Mouse (Mus musculus) forebrain, embryonic 14.5 days (tissue): ENCODE data around the gene Pskh1. TPM values are rescaled to one million over a fixed set of nuclear protein-coding genes. Genes with fewer than 3 reads are reported as not detected.
A peak's percentile ranks its signal among the peaks of the same experiment; 100 is the strongest.

Source experiments
- ATAC-seq: fragments of 200-750 bp; cut with Nextera tagmentation; 2 replicates; pipeline ENCODE4 v1.8.0; 2017; ENCODE audit warnings: mild to moderate bottlenecking, moderate library complexity
- DNase-seq: peaks from one replicate; pipeline ENCODE4 v3.0.0-alpha.2; 2015; ENCODE audit warnings: low spot score
- H3K27ac ChIP-seq: fragments of 300-500 bp; sonication (generic); 2 replicates; pipeline ENCODE4 v1.5.1; 2014; ENCODE audit warnings: low read depth, mild to moderate bottlenecking, control low read depth, low read length, moderate library complexity
- H3K27me3 ChIP-seq: fragments of 300-500 bp; sonication (generic); replicated peaks from 2 replicates; pipeline ENCODE4 v1.6.1; 2014; ENCODE audit warnings: low read length, control low read depth, mixed read lengths; ENCODE audit not compliant: control insufficient read depth, insufficient read depth
- H3K36me3 ChIP-seq: fragments of 300-500 bp; sonication (generic); 2 replicates; pipeline ENCODE4 v1.6.1; 2014; ENCODE audit warnings: low read length, control low read depth; ENCODE audit not compliant: control insufficient read depth, insufficient read depth
- H3K4me1 ChIP-seq: fragments of 300-500 bp; sonication (generic); 2 replicates; pipeline ENCODE4 v1.6.1; 2014; ENCODE audit warnings: antibody characterized with exemption, low read length, control low read depth; ENCODE audit not compliant: control insufficient read depth, insufficient read depth
- H3K4me2 ChIP-seq: fragments of 300-500 bp; sonication (generic); 2 replicates; pipeline ENCODE4 v1.6.1; 2014; ENCODE audit warnings: mild to moderate bottlenecking, control low read depth, low read length
- H3K4me3 ChIP-seq: fragments of 300-500 bp; sonication (generic); 2 replicates; pipeline ENCODE4 v1.5.1; 2014; ENCODE audit warnings: low read depth, low read length, control low read depth
- H3K9ac ChIP-seq: fragments of 300-500 bp; sonication (generic); 2 replicates; pipeline ENCODE4 v1.6.1; 2014; ENCODE audit warnings: mild to moderate bottlenecking, low read length, control low read depth, moderate library complexity
- H3K9me3 ChIP-seq: fragments of 300-500 bp; sonication (generic); replicated peaks from 2 replicates; pipeline ENCODE4 v1.6.1; 2016; ENCODE audit warnings: low read length, control low read depth, mixed read lengths; ENCODE audit not compliant: control insufficient read depth
- WGBS: fragments of 180-500 bp; shearing (Covaris S2); extraction: QIAGEN DNeasy Blood & Tissue Kit; methylation state at CpG from one replicate; pipeline ENCODE4 v1.1.7; 2014; 5-methylcytosine and 5-hydroxymethylcytosine counted together
- polyA plus RNA-seq: library from polyadenylated mRNA; unstranded; fragments of >200 nt; fragmentation: Nextera tagmentation; extraction: Ambion mirVana; gene quantifications from 2 replicates; pipeline ENCODE4 v1.2.1, GENCODE M21; 2014

The Pskh1 gene
- polyA plus RNA-seq, 1 experiment from 2014 or later: 8.5 TPM

DNA sequence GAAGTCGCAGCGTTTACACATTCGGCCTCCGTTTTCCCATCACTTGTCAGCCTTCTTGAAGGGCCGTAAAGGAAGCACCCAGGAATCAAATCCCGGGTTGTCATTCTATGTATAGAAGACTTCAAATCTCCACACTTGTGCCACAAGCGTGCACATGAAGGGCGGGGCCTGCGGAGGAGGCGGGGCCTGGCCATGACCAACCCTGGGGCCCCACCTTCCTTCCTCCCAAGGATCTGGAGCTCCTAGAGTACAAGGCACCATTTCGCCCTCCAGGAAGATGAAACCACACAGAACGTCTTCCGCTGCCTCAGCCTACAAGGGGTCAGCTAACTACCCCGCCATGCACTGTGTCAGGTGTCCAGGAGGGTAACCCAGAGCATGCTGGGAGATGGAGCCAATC is 60.9 kb downstream of the Pskh1 start:
- H3K9ac ChIP-seq: no peak overlapping the region
- no peak for ATAC-seq
- no peaks in the 10 kb centered on the region for H3K9me3 ChIP-seq
- DNase-seq: no peak
- peaks cover 4% of the 10 kb centered on the region; the same call in 1 of the 2 replicates for H3K27me3 ChIP-seq
- H3K27ac ChIP-seq: no peak overlapping the region
- 76% methylated on average over 14 of the region's 14 CpGs for whole genome bisulfite sequencing
- H3K4me3 ChIP-seq: no peak overlapping the region
- no peak overlapping the region for H3K4me2 ChIP-seq
- no peaks in the 10 kb centered on the region for H3K4me1 ChIP-seq
- no peaks in the 10 kb centered on the region for H3K36me3 ChIP-seq

DNA sequence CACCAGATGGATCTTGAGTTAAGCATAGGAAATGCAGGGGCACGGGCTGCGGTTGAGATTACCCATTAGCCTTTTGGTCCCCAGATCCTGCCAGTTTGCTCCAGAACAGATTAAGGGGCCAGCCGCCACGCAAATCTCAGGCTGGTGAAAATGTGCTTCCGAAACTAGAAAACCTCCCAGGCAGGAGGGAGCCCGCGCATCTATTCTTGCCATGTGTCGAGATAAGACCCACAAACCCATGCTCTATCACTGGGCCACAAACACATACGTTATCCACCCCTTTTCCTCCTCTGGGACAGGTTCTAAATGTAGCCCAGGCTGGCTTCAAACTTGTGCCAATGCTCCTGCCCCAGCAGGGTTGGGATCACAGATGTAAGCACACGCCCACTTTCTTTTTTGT is 61.3 kb downstream of the Pskh1 start:
- Histone ChIP-seq H3K27me3 (peaks cover 6% of the 10 kb centered on the region; the same call in 1 of the 2 replicates), H3K4me2 (no peak overlapping the region), H3K4me3 (no peak overlapping the region), H3K4me1 (no peaks in the 10 kb centered on the region), H3K27ac (no peak overlapping the region), H3K9me3 (no peaks in the 10 kb centered on the region), H3K36me3 (no peaks in the 10 kb centered on the region), H3K9ac (no peak overlapping the region)
- DNase-seq (no peak), ATAC-seq (no peak)
- 90% methylated on average over 10 of the region's 10 CpGs for WGBS

DNA sequence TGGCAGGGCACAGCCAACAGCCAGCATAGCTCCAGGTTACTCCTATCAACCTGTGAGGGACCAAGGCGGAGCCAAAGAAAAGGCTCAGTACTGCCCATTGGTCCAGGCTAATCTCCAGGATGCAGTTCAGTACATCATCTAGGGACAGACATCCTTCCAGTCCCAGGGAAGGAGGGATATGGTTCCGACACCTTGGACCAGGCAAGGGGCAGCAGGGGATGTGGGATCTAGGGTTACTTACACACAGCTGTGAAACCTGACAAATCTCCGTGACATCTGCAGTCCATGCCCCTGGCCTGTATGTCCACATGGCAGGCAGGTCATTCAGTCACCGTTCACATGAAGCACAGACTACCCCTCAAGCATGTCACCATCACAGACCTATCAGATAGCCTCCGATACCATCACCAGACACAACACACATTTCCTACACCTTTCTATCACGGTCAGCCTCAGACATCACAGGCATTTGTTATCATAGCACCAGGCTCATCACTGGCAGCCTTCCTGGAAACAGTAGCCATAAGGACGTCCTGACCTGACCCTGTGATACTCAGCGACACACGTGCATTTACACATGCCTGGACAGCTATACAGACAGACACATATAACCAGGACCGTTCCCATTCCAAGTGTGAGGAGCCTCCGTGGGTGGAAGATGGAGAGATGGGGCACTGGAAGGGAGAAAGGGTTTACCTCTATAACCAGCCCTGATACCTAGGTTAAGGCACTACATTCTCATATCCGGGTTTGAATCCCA is 64.4 kb downstream of the Pskh1 start:
- no peaks in the 10 kb centered on the region for H3K9me3 ChIP-seq
- no peaks in the 10 kb centered on the region for H3K36me3 ChIP-seq
- 72% methylated on average over 12 of the region's 12 CpGs for WGBS
- H3K4me2 ChIP-seq: peak overlapping the region; percentile 63
- peaks cover 12% of the 10 kb centered on the region for H3K27me3 ChIP-seq
- no peak overlapping the region for H3K9ac ChIP-seq
- no peak overlapping the region for H3K27ac ChIP-seq
- ATAC-seq (no peak), DNase-seq (no peak)
- H3K4me1 ChIP-seq: no peaks in the 10 kb centered on the region
- H3K4me3 ChIP-seq: no peak overlapping the region; the same call in 1 of the 2 replicates

DNA sequence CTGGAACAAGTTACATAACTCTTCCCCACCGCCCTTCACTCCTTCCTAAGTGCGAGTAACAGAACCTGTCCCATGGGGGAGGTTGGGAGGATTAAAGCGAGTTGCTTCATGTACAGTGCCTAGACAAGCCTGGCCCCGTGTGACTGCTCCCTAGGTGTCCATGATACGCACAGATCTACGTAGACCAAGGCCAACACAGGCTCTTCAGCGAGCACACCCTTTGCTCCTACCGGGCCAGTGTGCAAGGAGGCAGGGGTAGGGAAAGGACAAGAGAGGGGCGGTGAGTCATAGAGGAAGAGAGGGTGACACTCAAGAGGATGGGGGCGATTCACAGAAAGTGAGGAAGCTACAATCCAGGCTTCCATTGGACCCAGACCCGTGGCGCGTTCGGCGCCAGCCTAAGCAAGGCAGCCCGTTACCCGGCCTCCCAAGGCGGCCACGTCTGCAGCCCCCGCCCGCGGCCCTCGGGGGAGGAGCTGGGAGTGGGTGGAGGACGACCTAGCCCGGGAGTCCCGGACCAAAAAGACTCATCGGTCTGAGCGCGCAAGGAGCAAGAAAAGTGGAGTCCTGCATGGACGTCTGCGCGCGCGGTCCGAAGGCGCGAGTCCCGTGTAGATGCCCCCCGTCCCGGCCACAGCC is 65.1 kb downstream of the Pskh1 start:
- H3K36me3 ChIP-seq: no peaks in the 10 kb centered on the region
- DNase-seq (peak; percentile 16), ATAC-seq (peak; percentile 82)
- H3K27me3 ChIP-seq: peaks cover 12% of the 10 kb centered on the region
- H3K4me1 ChIP-seq: no peaks in the 10 kb centered on the region
- peak overlapping the region; percentile 63 for H3K4me2 ChIP-seq
- no peak overlapping the region for H3K27ac ChIP-seq
- H3K4me3 ChIP-seq: peak overlapping the region; percentile 44
- WGBS: 3% methylated on average over 39 of the region's 40 CpGs
- H3K9ac ChIP-seq: peak overlapping the region; percentile 55
- H3K9me3 ChIP-seq: no peaks in the 10 kb centered on the region

DNA sequence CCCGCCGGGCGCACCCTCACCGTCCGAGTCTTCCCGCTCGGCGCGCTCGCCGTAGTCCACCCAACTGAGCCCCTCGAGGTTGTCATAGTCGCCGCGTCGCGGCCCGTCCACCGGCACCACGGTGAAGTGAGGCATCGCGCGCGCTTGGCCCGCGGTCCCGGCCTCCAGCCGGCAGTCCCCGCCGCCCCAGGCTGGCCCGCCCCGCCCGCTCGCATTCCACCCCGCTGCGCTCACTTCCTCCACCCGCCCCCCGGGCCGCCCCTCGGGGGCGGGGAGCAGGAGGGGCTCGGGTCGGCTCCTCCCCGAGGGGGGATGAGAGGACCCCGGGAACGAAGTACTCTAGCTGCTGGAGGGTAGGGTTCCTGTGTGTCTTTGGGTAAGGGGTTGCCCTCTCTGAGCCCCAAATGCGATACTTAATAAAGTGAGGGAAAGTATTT is 65.7 kb downstream of the Pskh1 start, which contains the start of gene Slc12a4:
Gene Slc12a4, minus strand, starts transcription at position 193 of the 437 bp plus-strand sequence.
- ATAC-seq: peak; percentile 90

DNA sequence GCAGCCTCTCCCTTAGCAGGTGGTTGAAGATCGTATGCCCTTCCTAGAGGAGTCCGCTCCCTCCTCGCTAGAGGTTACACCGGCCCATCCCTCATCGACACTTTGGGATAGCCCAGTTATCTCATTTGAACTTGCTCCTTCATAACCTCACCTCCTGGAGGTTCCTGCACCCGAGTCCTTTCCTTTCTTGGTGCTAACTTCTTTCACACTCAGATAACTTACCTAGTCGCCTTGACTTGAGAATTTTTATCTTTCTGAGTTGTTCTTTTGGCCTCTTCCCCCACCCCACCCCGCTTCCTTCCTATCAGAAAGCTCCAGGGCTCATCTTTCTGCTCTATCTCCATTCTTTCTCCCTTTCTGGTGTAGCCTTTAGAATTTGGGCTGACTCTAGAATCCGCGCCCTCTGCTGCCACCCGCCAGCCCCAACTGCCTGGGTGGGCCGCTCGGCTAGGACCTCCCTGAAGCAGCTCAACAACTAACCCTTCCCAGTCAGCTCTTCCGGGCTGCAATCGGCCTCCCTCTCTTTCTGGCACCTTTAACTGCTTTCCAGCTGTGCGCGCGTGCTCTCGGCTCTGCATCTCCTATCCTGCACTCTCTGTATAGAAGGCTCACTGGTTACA is 66.6 kb downstream of the Pskh1 start:
- Histone ChIP-seq H3K27ac (no peak overlapping the region), H3K9me3 (no peaks in the 10 kb centered on the region), H3K36me3 (no peaks in the 10 kb centered on the region), H3K4me1 (no peaks in the 10 kb centered on the region), H3K4me3 (no peak overlapping the region), H3K4me2 (no peak overlapping the region; the same call in 1 of the 2 replicates), H3K9ac (no peak overlapping the region), H3K27me3 (peaks cover 12% of the 10 kb centered on the region)
- DNase-seq (no peak), ATAC-seq (no peak)
- WGBS: 8% methylated on average over 19 of the region's 19 CpGs

More for the DNA sequence above, 65.7 kb downstream of the Pskh1 start, which contains the start of gene Slc12a4:
- H3K9ac ChIP-seq: peak within 1 kb of the TSS; percentile 55
- peaks cover 12% of the 10 kb centered on the region for H3K27me3 ChIP-seq
- no peaks in the 10 kb centered on the region for H3K4me1 ChIP-seq
- WGBS: under 1% methylated on average over 47 of the region's 47 CpGs
- DNase-seq: peak; percentile 70
- H3K36me3 ChIP-seq: no peaks in the 10 kb centered on the region
- no peaks in the 10 kb centered on the region for H3K9me3 ChIP-seq
- no peak within 1 kb of the TSS for H3K27ac ChIP-seq
- H3K4me3 ChIP-seq: peak within 1 kb of the TSS; percentile 44
- peak within 1 kb of the TSS; percentile 63 for H3K4me2 ChIP-seq

DNA sequence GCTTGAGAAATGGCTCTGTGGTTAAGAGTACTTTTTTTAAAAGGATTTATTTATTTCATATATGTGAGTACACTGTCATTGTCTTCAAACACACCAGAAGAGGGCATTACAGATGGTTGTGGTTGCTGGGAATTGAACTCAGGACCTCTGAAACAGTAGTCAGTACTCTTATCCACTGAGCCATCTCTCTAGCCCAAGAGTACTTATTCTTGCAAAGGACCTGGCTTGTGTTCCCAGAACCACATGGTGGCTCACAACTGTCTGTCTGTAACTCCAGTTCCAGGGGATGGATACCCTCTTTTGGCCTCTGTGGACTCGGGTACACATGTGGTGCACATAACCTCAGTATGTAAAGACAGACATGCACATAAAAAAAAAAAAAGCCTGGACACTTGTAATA is 69.1 kb downstream of the Pskh1 start:
- Histone ChIP-seq H3K9me3 (no peaks in the 10 kb centered on the region), H3K4me3 (no peak overlapping the region), H3K9ac (no peak overlapping the region), H3K4me1 (no peaks in the 10 kb centered on the region), H3K27me3 (peaks cover 12% of the 10 kb centered on the region), H3K4me2 (no peak overlapping the region), H3K27ac (no peak overlapping the region), H3K36me3 (no peaks in the 10 kb centered on the region)
- DNase-seq (no peak), ATAC-seq (no peak)
- 89% methylated on average over 1 of the region's 1 CpGs for WGBS

DNA sequence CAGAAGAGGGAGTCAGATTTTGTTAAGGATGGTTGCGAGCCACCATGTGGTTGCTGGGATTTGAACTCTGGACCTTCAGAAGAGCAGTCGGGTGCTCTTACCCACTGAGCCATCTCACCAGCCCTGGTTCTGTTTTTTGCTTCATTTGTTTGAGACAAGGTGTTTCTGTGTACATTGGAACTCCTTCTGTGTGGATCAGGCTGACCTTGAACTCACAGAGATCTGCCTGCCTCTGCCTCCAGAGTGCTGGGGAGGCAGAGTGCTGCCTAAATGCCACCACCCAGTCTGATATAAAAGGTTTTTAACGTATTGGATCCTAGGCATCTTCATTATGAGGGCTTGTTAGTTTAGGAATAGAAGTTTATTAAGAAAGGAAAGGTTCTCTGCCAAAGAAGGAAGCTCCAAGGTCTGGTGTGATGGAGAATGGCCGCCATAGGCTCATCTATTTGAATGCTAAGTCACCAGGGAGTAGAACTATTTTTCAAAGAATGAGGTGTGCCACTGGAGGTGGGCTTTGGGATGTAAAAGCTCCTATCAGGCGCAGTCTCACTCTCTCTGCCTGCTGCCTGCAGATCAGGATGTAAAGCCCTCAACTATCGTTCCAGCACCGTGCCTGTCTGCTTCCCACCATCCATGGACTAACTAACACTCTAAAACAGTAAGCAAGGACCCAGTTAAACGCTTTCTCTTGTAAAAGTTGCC is 70.9 kb downstream of the Pskh1 start:
- 73% methylated on average over 8 of the region's 8 CpGs for WGBS
- Histone ChIP-seq H3K36me3 (no peaks in the 10 kb centered on the region), H3K4me2 (no peak overlapping the region), H3K4me1 (no peaks in the 10 kb centered on the region), H3K9ac (no peak overlapping the region), H3K4me3 (no peak overlapping the region), H3K27ac (no peak overlapping the region), H3K27me3 (peaks cover 8% of the 10 kb centered on the region), H3K9me3 (no peaks in the 10 kb centered on the region)
- ATAC-seq (no peak), DNase-seq (no peak)
